Mouse (Mus musculus): Measurements from ENCODE around the gene Kctd7.
A peak's percentile ranks its signal among the peaks of the same experiment; 100 is the strongest.

Gene Kctd7

GRCm38 (mm10) chr5:130144334-130145312 lies at the start of gene Kctd7:
TSS of gene Kctd7 (plus strand) at chr5:130144861.
- peak; percentile 95 for DNase-seq (ENCODE audit: low read depth)

GRCm38 (mm10) chr5:130096754-130097153 lies 47.9 kb upstream of the Kctd7 start:
- DNase-seq (ENCODE audit: low read depth) = no peak

GRCm38 (mm10) chr5:130097837-130098236 lies 46.8 kb upstream of the Kctd7 start:
- DNase-seq (ENCODE audit: low read depth) = no peak

- DNase-seq (ENCODE audit: low read depth) = no peak
Measured at GRCm38 (mm10) chr5:130101724-130102123, 42.9 kb upstream of the Kctd7 start.

GRCm38 (mm10) chr5:130109348-130109747 lies 35.3 kb upstream of the Kctd7 start:
- no peak for DNase-seq (ENCODE audit: low read depth)

- no peak for DNase-seq (ENCODE audit: low read depth)
Measured at GRCm38 (mm10) chr5:130110632-130111464, 33.8 kb upstream of the Kctd7 start.

GRCm38 (mm10) chr5:130112653-130113052 lies 32.0 kb upstream of the Kctd7 start:
- no peak for DNase-seq (ENCODE audit: low read depth)

GRCm38 (mm10) chr5:130116116-130116515 lies 28.5 kb upstream of the Kctd7 start:
- DNase-seq (ENCODE audit: low read depth) = no peak

GRCm38 (mm10) chr5:130116857-130117256 lies 27.8 kb upstream of the Kctd7 start:
- DNase-seq (ENCODE audit: low read depth) = no peak

- DNase-seq (ENCODE audit: low read depth) = no peak
Measured at GRCm38 (mm10) chr5:130117932-130118331, 26.7 kb upstream of the Kctd7 start.

- DNase-seq (ENCODE audit: low read depth) = no peak
Measured at GRCm38 (mm10) chr5:130119236-130119635, 25.4 kb upstream of the Kctd7 start.

- DNase-seq (ENCODE audit: low read depth) = no peak
Measured at GRCm38 (mm10) chr5:130120070-130120736, 24.5 kb upstream of the Kctd7 start.

- DNase-seq (ENCODE audit: low read depth) = no peak
Measured at GRCm38 (mm10) chr5:130120904-130121303, 23.8 kb upstream of the Kctd7 start.

GRCm38 (mm10) chr5:130122355-130122754 lies 22.3 kb upstream of the Kctd7 start:
- DNase-seq (ENCODE audit: low read depth) = no peak

- no peak for DNase-seq (ENCODE audit: low read depth)
Measured at GRCm38 (mm10) chr5:130124271-130124670, 20.4 kb upstream of the Kctd7 start.

GRCm38 (mm10) chr5:130128686-130129523 lies 15.8 kb upstream of the Kctd7 start:
- no peak for DNase-seq (ENCODE audit: low read depth)

- DNase-seq (ENCODE audit: low read depth) = no peak
Measured at GRCm38 (mm10) chr5:130129524-130129793, 15.2 kb upstream of the Kctd7 start.

- no peak for DNase-seq (ENCODE audit: low read depth)
Measured at GRCm38 (mm10) chr5:130136597-130136996, 8.1 kb upstream of the Kctd7 start.

- DNase-seq (ENCODE audit: low read depth) = peak; percentile 84
Measured at GRCm38 (mm10) chr5:130139393-130139792, 5.3 kb upstream of the Kctd7 start.

- DNase-seq (ENCODE audit: low read depth) = no peak
Measured at GRCm38 (mm10) chr5:130141138-130141537, 3.5 kb upstream of the Kctd7 start.

GRCm38 (mm10) chr5:130142041-130142440 lies 2.6 kb upstream of the Kctd7 start:
- DNase-seq (ENCODE audit: low read depth) = no peak

- DNase-seq (ENCODE audit: low read depth) = no peak
Measured at GRCm38 (mm10) chr5:130143101-130143500, 1.6 kb upstream of the Kctd7 start.

Data from naive thymus-derived CD4-positive, alpha-beta T cell, adult 2 months (primary cell).